In the genomic region with DNA sequence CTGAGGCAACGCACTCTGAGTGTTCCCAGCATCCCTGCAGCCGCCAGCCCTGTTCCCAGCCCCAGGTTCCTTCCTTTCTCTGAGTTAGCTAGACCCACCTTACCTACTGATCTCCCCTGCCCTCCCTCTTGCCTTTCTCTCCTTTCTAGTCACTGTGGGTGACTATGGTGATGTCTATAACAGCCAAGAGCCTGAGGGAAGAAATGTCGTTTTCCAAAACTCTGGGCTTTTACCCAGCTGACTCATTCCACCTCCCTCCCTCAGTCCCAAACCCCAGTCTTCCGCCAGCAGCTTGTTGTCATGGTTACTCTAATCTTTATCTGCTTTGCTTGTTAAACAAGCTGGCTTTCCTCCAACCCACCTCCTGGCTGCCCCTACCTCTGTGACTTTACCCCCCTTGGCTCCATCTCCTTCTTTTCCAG, we compare ENCODE assay signal across 9 mouse cellular contexts.
A peak's percentile ranks its signal among the peaks of the same experiment; 100 is the strongest.
DNase-seq lines count a peak whose midpoint lies in the region; ATAC-seq and TF ChIP-seq lines count a peak whose summit lies in the region.
"Had no signal": no experiment of that assay in that cellular context is flagged by ENCODE, and none has a peak within 500 bp of the region (broad histone marks: within the 10 kb centered on the region; RNA-seq: fewer than 3 reads in every experiment).

No protein-coding gene starts in this region.

- intact Hi-C loops in left cerebral cortex, postnatal 36 days (cut with DNase I), result no loop called here

- H3K9me3 ChIP-seq in embryonic facial prominence, embryonic 12.5 days, result no peaks in the 10 kb centered on the region
- H3K9me3 ChIP-seq in heart, embryonic 14.5 days (ENCODE audit: control insufficient read depth, low read length), result no peaks in the 10 kb centered on the region
- no peaks in the 10 kb centered on the region for H3K9me3 ChIP-seq in stomach, embryonic 15.5 days
- H3K9me3 ChIP-seq in liver, postnatal 0 days (ENCODE audit: low read length), result no peaks in the 10 kb centered on the region

- DNase-seq in embryo, embryonic 10.5 days (ENCODE audit: low spot score), result peak; percentile 44
- no peak for DNase-seq in embryo, embryonic 11 days
- peak; percentile 36 for DNase-seq in MN1 (ENCODE audit: low spot score)
- DNase-seq in left cerebral cortex, postnatal 36 days (ENCODE audit: low spot score in 2 of 2), result peak; percentile 70 to 72
- no peak for DNase-seq in liver, postnatal 0 days

- TF ChIP-seq EP300 in liver, postnatal 0 days (IDR thresholded peaks at IDR 0.05; ENCODE audit: low read depth), result no peak

- peaks cover 35% of the 10 kb centered on the region for H3K4me1 ChIP-seq in embryonic facial prominence, embryonic 12.5 days
- peaks cover 31 to 49% of the 10 kb centered on the region in 2 experiments for H3K4me1 ChIP-seq in heart, embryonic 14.5 days (ENCODE audit: control insufficient read depth in 2 of 2, insufficient read depth in 2 of 2, low read length in 2 of 2)
- H3K4me1 ChIP-seq in stomach, embryonic 15.5 days, result peaks cover 13% of the 10 kb centered on the region; the same call in 1 of the 2 replicates
- H3K4me1 ChIP-seq in liver, postnatal 0 days (ENCODE audit: insufficient read depth), result no peaks in the 10 kb centered on the region

- H3K27me3 ChIP-seq in embryonic facial prominence, embryonic 12.5 days, result no peaks in the 10 kb centered on the region
- no peaks in the 10 kb centered on the region for H3K27me3 ChIP-seq in heart, embryonic 14.5 days (ENCODE audit: control insufficient read depth, insufficient read depth, low read length)
- no peaks in the 10 kb centered on the region for H3K27me3 ChIP-seq in stomach, embryonic 15.5 days (replicated peaks)
- no peaks in the 10 kb centered on the region for H3K27me3 ChIP-seq in liver, postnatal 0 days (ENCODE audit: insufficient read depth, low read length)

- 0 out of 2 replicates have a peak overlapping the region, but pooled peaks have one; percentile 23 for H3K27ac ChIP-seq in embryonic facial prominence, embryonic 12.5 days
- peak overlapping the region; percentile 80 to 83 for H3K27ac ChIP-seq in heart, embryonic 14.5 days (replicated peaks in 1 of 2; ENCODE audit: control insufficient read depth in 1 of 2, insufficient read depth in 1 of 2, low read depth in 2 of 2, low read length in 2 of 2)
- no peak overlapping the region for H3K27ac ChIP-seq in stomach, embryonic 15.5 days
- H3K27ac ChIP-seq in liver, postnatal 0 days (ENCODE audit: low read depth), result no peak overlapping the region

- H3K4me2 ChIP-seq in embryonic facial prominence, embryonic 12.5 days (replicated peaks), result no peak overlapping the region
- no peak overlapping the region for H3K4me2 ChIP-seq in heart, embryonic 14.5 days (ENCODE audit: low read length)
- H3K4me2 ChIP-seq in stomach, embryonic 15.5 days, result no peak overlapping the region
- no peak overlapping the region for H3K4me2 ChIP-seq in liver, postnatal 0 days (ENCODE audit: low read depth, low read length)

- H3K4me3 ChIP-seq in embryonic facial prominence, embryonic 12.5 days, result no peak overlapping the region
- no peak overlapping the region for H3K4me3 ChIP-seq in heart, embryonic 14.5 days (ENCODE audit: control insufficient read depth in 1 of 2, insufficient read depth in 1 of 2, low read depth in 1 of 2, low read length in 2 of 2)
- no peak overlapping the region for H3K4me3 ChIP-seq in stomach, embryonic 15.5 days (replicated peaks)
- H3K4me3 ChIP-seq in liver, postnatal 0 days (ENCODE audit: low read depth, low read length), result no peak overlapping the region
- H3K4me3 ChIP-seq: erythroblast, embryonic 14.5 days had no signal

- no peak for ATAC-seq in embryonic facial prominence, embryonic 12.5 days (ENCODE audit: insufficient number of reproducible peaks, insufficient read depth, low FRiP score, low TSS enrichment)
- ATAC-seq in heart, embryonic 14.5 days (ENCODE audit: insufficient number of reproducible peaks, insufficient read depth, low FRiP score, low read depth), result 0 out of 2 replicates have a peak, but pooled peaks have one; percentile 40
- ATAC-seq in stomach, embryonic 15.5 days (ENCODE audit: insufficient read depth, low FRiP score, low read depth), result 0 out of 2 replicates have a peak, but pooled peaks have one; percentile 48
- no peak for ATAC-seq in liver, postnatal 0 days

- 37% methylated on average over 4 of the region's 4 CpGs for WGBS in embryonic facial prominence, embryonic 12.5 days
- WGBS in heart, embryonic 14.5 days, result 51% methylated on average over 4 of the region's 4 CpGs
- 42% methylated on average over 4 of the region's 4 CpGs for WGBS in stomach, embryonic 15.5 days
- 52% methylated on average over 4 of the region's 4 CpGs for WGBS in liver, postnatal 0 days (ENCODE audit: insufficient replicate concordance)

- H3K36me3 ChIP-seq in embryonic facial prominence, embryonic 12.5 days, result no peaks in the 10 kb centered on the region
- H3K36me3 ChIP-seq in heart, embryonic 14.5 days (ENCODE audit: control insufficient read depth, insufficient read depth, low read length), result no peaks in the 10 kb centered on the region
- no peaks in the 10 kb centered on the region for H3K36me3 ChIP-seq in stomach, embryonic 15.5 days
- no peaks in the 10 kb centered on the region for H3K36me3 ChIP-seq in liver, postnatal 0 days (replicated peaks; ENCODE audit: insufficient read depth, low read length)

- TF ChIP-seq CTCF in liver, postnatal 0 days (IDR thresholded peaks at IDR 0.05; ENCODE audit: low read depth), result no peak

- H3K9ac ChIP-seq in embryonic facial prominence, embryonic 12.5 days, result no peak overlapping the region
- H3K9ac ChIP-seq in heart, embryonic 14.5 days (ENCODE audit: low read length), result no peak overlapping the region
- no peak overlapping the region for H3K9ac ChIP-seq in stomach, embryonic 15.5 days
- no peak overlapping the region for H3K9ac ChIP-seq in liver, postnatal 0 days (replicated peaks)

Comparison
In these comparisons a context has a peak if more than half of its experiments do, and no peak if none do; other contexts are left out.
1. DNase-seq: peak in embryo, embryonic 10.5 days (single experiment), MN1 (single experiment) and left cerebral cortex, postnatal 36 days (2 of 2); none in embryo, embryonic 11 days (single experiment) and liver, postnatal 0 days (single experiment).
2. ATAC-seq: peak in heart, embryonic 14.5 days (single experiment) and stomach, embryonic 15.5 days (single experiment); none in embryonic facial prominence, embryonic 12.5 days (single experiment) and liver, postnatal 0 days (single experiment).
3. H3K27ac ChIP-seq: peak in embryonic facial prominence, embryonic 12.5 days (single experiment) and heart, embryonic 14.5 days (2 of 2); none in stomach, embryonic 15.5 days (single experiment) and liver, postnatal 0 days (single experiment).